Mouse (Mus musculus): ENCODE results near the gene Egr4. TPM values are rescaled to one million over a fixed set of nuclear protein-coding genes. Genes with fewer than 3 reads are reported as not detected.

Gene Egr4
- not detected in 2 replicates for polyA plus RNA-seq (2012; ENCODE audit: insufficient read depth, insufficient read length, low replicate concordance, missing spikeins)

- no peak for TF ChIP-seq CTCF (IDR thresholded peaks at IDR 0.05; ENCODE audit: insufficient read depth, low read depth, low read length)
- peak; percentile 50; the same call in 1 of the 2 replicates for TF ChIP-seq POLR2A (IDR thresholded peaks at IDR 0.05; ENCODE audit: insufficient read depth, low read depth, low read length)
- H3K27ac ChIP-seq (ENCODE audit: insufficient read depth, low read depth, low read length) = peak within 1 kb of the TSS; percentile 60
These were observed at the start of gene Egr4 for GRCm38 (mm10) chr6:85513531-85513910. TSS of gene Egr4 (minus strand) at chr6:85513589.

GRCm38 (mm10) chr6:85562374-85562773 is 49.0 kb upstream of the Egr4 start:
- Histone ChIP-seq H3K4me3 (ENCODE audit: insufficient read depth, low read depth, low read length) (no peak overlapping the region), H3K4me1 (ENCODE audit: control insufficient read depth, insufficient read depth, low read length) (no peaks in the 10 kb centered on the region), H3K27ac (ENCODE audit: insufficient read depth, low read depth, low read length) (no peak overlapping the region)
- 38% methylated on average over 1 of the region's 1 CpGs for WGBS
- TF ChIP-seq POLR2A (IDR thresholded peaks at IDR 0.05; ENCODE audit: insufficient read depth, low read depth, low read length) (no peak), CTCF (IDR thresholded peaks at IDR 0.05; ENCODE audit: insufficient read depth, low read depth, low read length) (no peak)

More at GRCm38 (mm10) chr6:85513531-85513910, at the start of gene Egr4:
- WGBS = under 1% methylated on average over 35 of the region's 38 CpGs
- Histone ChIP-seq H3K4me1 (ENCODE audit: control insufficient read depth, insufficient read depth, low read length) (peaks cover 26% of the 10 kb centered on the region), H3K4me3 (ENCODE audit: insufficient read depth, low read depth, low read length) (peak within 1 kb of the TSS; percentile 77)

- Histone ChIP-seq H3K4me3 (ENCODE audit: insufficient read depth, low read depth, low read length) (no peak overlapping the region), H3K27ac (ENCODE audit: insufficient read depth, low read depth, low read length) (no peak overlapping the region), H3K4me1 (ENCODE audit: control insufficient read depth, insufficient read depth, low read length) (no peaks in the 10 kb centered on the region)
- WGBS = 39% methylated on average over 5 of the region's 5 CpGs
- TF ChIP-seq POLR2A (IDR thresholded peaks at IDR 0.05; ENCODE audit: insufficient read depth, low read depth, low read length) = no peak
- no peak for TF ChIP-seq CTCF (IDR thresholded peaks at IDR 0.05; ENCODE audit: insufficient read depth, low read depth, low read length)
These were observed 34.3 kb upstream of the Egr4 start for GRCm38 (mm10) chr6:85547642-85548041.

GRCm38 (mm10) chr6:85544251-85544881 is 31.0 kb upstream of the Egr4 start:
- Histone ChIP-seq H3K4me3 (ENCODE audit: insufficient read depth, low read depth, low read length) (no peak overlapping the region), H3K27ac (ENCODE audit: insufficient read depth, low read depth, low read length) (no peak overlapping the region), H3K4me1 (ENCODE audit: control insufficient read depth, insufficient read depth, low read length) (no peaks in the 10 kb centered on the region)
- WGBS = 35% methylated on average over 13 of the region's 13 CpGs
- TF ChIP-seq CTCF (IDR thresholded peaks at IDR 0.05; ENCODE audit: insufficient read depth, low read depth, low read length) = no peak
- no peak for TF ChIP-seq POLR2A (IDR thresholded peaks at IDR 0.05; ENCODE audit: insufficient read depth, low read depth, low read length)

- Histone ChIP-seq H3K27ac (ENCODE audit: insufficient read depth, low read depth, low read length) (no peak overlapping the region), H3K4me3 (ENCODE audit: insufficient read depth, low read depth, low read length) (no peak overlapping the region), H3K4me1 (ENCODE audit: control insufficient read depth, insufficient read depth, low read length) (no peaks in the 10 kb centered on the region)
- TF ChIP-seq CTCF (IDR thresholded peaks at IDR 0.05; ENCODE audit: insufficient read depth, low read depth, low read length) (no peak), POLR2A (IDR thresholded peaks at IDR 0.05; ENCODE audit: insufficient read depth, low read depth, low read length) (no peak)
- 87% methylated on average over 10 of the region's 10 CpGs for WGBS
These were observed 30.2 kb upstream of the Egr4 start for GRCm38 (mm10) chr6:85543351-85544175.

GRCm38 (mm10) chr6:85522825-85523224 is 9.4 kb upstream of the Egr4 start:
- Histone ChIP-seq H3K4me3 (ENCODE audit: insufficient read depth, low read depth, low read length) (no peak overlapping the region), H3K4me1 (ENCODE audit: control insufficient read depth, insufficient read depth, low read length) (peaks cover 17% of the 10 kb centered on the region), H3K27ac (ENCODE audit: insufficient read depth, low read depth, low read length) (0 out of 2 replicates have a peak overlapping the region, but pooled peaks have one; percentile 2)
- 15% methylated on average over 2 of the region's 2 CpGs for WGBS
- no peak for TF ChIP-seq CTCF (IDR thresholded peaks at IDR 0.05; ENCODE audit: insufficient read depth, low read depth, low read length)
- no peak for TF ChIP-seq POLR2A (IDR thresholded peaks at IDR 0.05; ENCODE audit: insufficient read depth, low read depth, low read length)

- TF ChIP-seq POLR2A (IDR thresholded peaks at IDR 0.05; ENCODE audit: insufficient read depth, low read depth, low read length) (no peak), CTCF (IDR thresholded peaks at IDR 0.05; ENCODE audit: insufficient read depth, low read depth, low read length) (no peak)
- Histone ChIP-seq H3K27ac (ENCODE audit: insufficient read depth, low read depth, low read length) (0 out of 2 replicates have a peak overlapping the region, but pooled peaks have one; percentile 2), H3K4me3 (ENCODE audit: insufficient read depth, low read depth, low read length) (no peak overlapping the region), H3K4me1 (ENCODE audit: control insufficient read depth, insufficient read depth, low read length) (peaks cover 17% of the 10 kb centered on the region)
- 91% methylated on average over 5 of the region's 5 CpGs for WGBS
These were observed 8.6 kb upstream of the Egr4 start for GRCm38 (mm10) chr6:85522026-85522425.

GRCm38 (mm10) chr6:85518091-85518693 is 4.8 kb upstream of the Egr4 start:
- WGBS = 28% methylated on average over 5 of the region's 5 CpGs
- Histone ChIP-seq H3K4me3 (ENCODE audit: insufficient read depth, low read depth, low read length) (no peak overlapping the region), H3K27ac (ENCODE audit: insufficient read depth, low read depth, low read length) (peak overlapping the region; percentile 46), H3K4me1 (ENCODE audit: control insufficient read depth, insufficient read depth, low read length) (peaks cover 17% of the 10 kb centered on the region)
- no peak for TF ChIP-seq POLR2A (IDR thresholded peaks at IDR 0.05; ENCODE audit: insufficient read depth, low read depth, low read length)
- TF ChIP-seq CTCF (IDR thresholded peaks at IDR 0.05; ENCODE audit: insufficient read depth, low read depth, low read length) = no peak

Measured in olfactory bulb, adult 2 months (tissue).